Mouse (Mus musculus): Measurements from ENCODE around the gene Adora1.

- TF ChIP-seq CTCF (IDR thresholded peaks at IDR 0.05; ENCODE audit: control insufficient read depth, insufficient read depth, insufficient replicate concordance, low read depth, low read length) (no peak), POLR2A (IDR thresholded peaks at IDR 0.05; ENCODE audit: control insufficient read depth, low read depth, low read length) (no peak)
Observed at GRCm38 (mm10) chr1:134206085-134206484, 29.1 kb downstream of the Adora1 start.
